Mouse (Mus musculus): ENCODE measurements at regions not wholly inside any gene's neighbourhood (a gene's known extent, or its start where the extent isn't known, plus 50 kb on each side); places are given as distances from the start of the nearest gene placed in this dataset.
A peak's percentile ranks its signal among the peaks of the same experiment; 100 is the strongest.
"Not testable (repeated sequence)": the region's sequence is repeated elsewhere in the genome, so short reads cannot be mapped to it uniquely, and the experiment has no call there.

- ATAC-seq (replicated peaks; ENCODE audit: low FRiP score, low TSS enrichment, poor library complexity, severe bottlenecking): no peak
Measured at GRCm38 (mm10) chr13:113486368-113486955, 131.9 kb downstream of the Snx18 start.

GRCm38 (mm10) chr13:113485511-113485910, 132.9 kb downstream of the Snx18 start:
- ATAC-seq (replicated peaks; ENCODE audit: low FRiP score, low TSS enrichment, poor library complexity, severe bottlenecking): no peak

- no peak for ATAC-seq (replicated peaks; ENCODE audit: low FRiP score, low TSS enrichment, poor library complexity, severe bottlenecking)
Measured at GRCm38 (mm10) chr13:113484159-113484762, 134.1 kb downstream of the Snx18 start.

GRCm38 (mm10) chr13:113482911-113483310, 135.5 kb downstream of the Snx18 start:
- no peak for ATAC-seq (replicated peaks; ENCODE audit: low FRiP score, low TSS enrichment, poor library complexity, severe bottlenecking)

- ATAC-seq (replicated peaks; ENCODE audit: low FRiP score, low TSS enrichment, poor library complexity, severe bottlenecking): no peak
Measured at GRCm38 (mm10) chr13:113477901-113478510, 140.4 kb downstream of the Snx18 start.

- no peak for ATAC-seq (replicated peaks; ENCODE audit: low FRiP score, low TSS enrichment, poor library complexity, severe bottlenecking)
Measured at GRCm38 (mm10) chr13:113470822-113471557, 147.4 kb downstream of the Snx18 start.

GRCm38 (mm10) chr13:113464190-113465064, 153.9 kb downstream of the Snx18 start:
- no peak for ATAC-seq (replicated peaks; ENCODE audit: low FRiP score, low TSS enrichment, poor library complexity, severe bottlenecking)

GRCm38 (mm10) chr13:113463420-113463819, 154.9 kb downstream of the Snx18 start:
- ATAC-seq (replicated peaks; ENCODE audit: low FRiP score, low TSS enrichment, poor library complexity, severe bottlenecking): no peak

GRCm38 (mm10) chr13:113454490-113455295, 161.7 kb downstream of the BC067074 start:
- no peak for ATAC-seq (replicated peaks; ENCODE audit: low FRiP score, low TSS enrichment, poor library complexity, severe bottlenecking)

- no peak for ATAC-seq (replicated peaks; ENCODE audit: low FRiP score, low TSS enrichment, poor library complexity, severe bottlenecking)
Measured at GRCm38 (mm10) chr13:113448378-113448777, 155.4 kb downstream of the BC067074 start.

GRCm38 (mm10) chr13:113446226-113446625, 153.3 kb downstream of the BC067074 start:
- peak; percentile 67 for ATAC-seq (replicated peaks; ENCODE audit: low FRiP score, low TSS enrichment, poor library complexity, severe bottlenecking)

- not testable (repeated sequence) for ATAC-seq (replicated peaks; ENCODE audit: low FRiP score, low TSS enrichment, poor library complexity, severe bottlenecking)
Measured at GRCm38 (mm10) chr13:113444481-113444880, 151.5 kb downstream of the BC067074 start.

GRCm38 (mm10) chr13:113443078-113443477, 150.1 kb downstream of the BC067074 start:
- ATAC-seq (replicated peaks; ENCODE audit: low FRiP score, low TSS enrichment, poor library complexity, severe bottlenecking): no peak

GRCm38 (mm10) chr13:113442169-113442568, 149.2 kb downstream of the BC067074 start:
- no peak for ATAC-seq (replicated peaks; ENCODE audit: low FRiP score, low TSS enrichment, poor library complexity, severe bottlenecking)

- ATAC-seq (replicated peaks; ENCODE audit: low FRiP score, low TSS enrichment, poor library complexity, severe bottlenecking): no peak
Measured at GRCm38 (mm10) chr13:113440137-113440536, 147.2 kb downstream of the BC067074 start.

GRCm38 (mm10) chr13:113439516-113439915, 146.6 kb downstream of the BC067074 start:
- ATAC-seq (replicated peaks; ENCODE audit: low FRiP score, low TSS enrichment, poor library complexity, severe bottlenecking): no peak

- ATAC-seq (replicated peaks; ENCODE audit: low FRiP score, low TSS enrichment, poor library complexity, severe bottlenecking): no peak
Measured at GRCm38 (mm10) chr13:113438872-113439271, 145.9 kb downstream of the BC067074 start.

- no peak for ATAC-seq (replicated peaks; ENCODE audit: low FRiP score, low TSS enrichment, poor library complexity, severe bottlenecking)
Measured at GRCm38 (mm10) chr13:113436288-113436687, 143.3 kb downstream of the BC067074 start.

- no peak for ATAC-seq (replicated peaks; ENCODE audit: low FRiP score, low TSS enrichment, poor library complexity, severe bottlenecking)
Measured at GRCm38 (mm10) chr13:113435117-113435516, 142.2 kb downstream of the BC067074 start.
